Mouse (Mus musculus) T-cell, adult 2 months (primary cell): ENCODE results near the gene Ttc23.

Source experiments
- DNase-seq: peaks from one replicate; pipeline ENCODE4 v3.0.0; 2022; ENCODE audit warnings: low spot score

The Ttc23 gene

DNA sequence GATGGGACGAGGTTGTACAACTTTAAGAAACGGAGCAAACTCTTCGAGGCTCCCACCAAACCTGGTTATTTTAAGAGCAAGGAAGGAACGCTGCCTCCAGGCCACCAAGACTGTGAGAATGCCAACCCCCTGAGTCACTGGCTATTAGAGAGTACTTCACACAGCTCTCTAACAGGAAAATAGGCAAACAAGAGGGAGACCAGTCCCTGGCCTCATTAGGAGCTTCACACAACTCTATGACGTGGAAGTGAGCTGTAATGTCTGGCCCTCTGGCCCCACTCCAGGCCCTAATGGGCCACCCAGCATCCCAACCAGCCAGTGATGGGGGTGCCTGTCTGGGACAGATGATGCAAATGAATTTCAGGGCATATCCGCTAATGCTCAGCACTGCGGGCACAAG, 94.5 kb downstream of the Ttc23 start:
- no peak for DNase-seq

DNA sequence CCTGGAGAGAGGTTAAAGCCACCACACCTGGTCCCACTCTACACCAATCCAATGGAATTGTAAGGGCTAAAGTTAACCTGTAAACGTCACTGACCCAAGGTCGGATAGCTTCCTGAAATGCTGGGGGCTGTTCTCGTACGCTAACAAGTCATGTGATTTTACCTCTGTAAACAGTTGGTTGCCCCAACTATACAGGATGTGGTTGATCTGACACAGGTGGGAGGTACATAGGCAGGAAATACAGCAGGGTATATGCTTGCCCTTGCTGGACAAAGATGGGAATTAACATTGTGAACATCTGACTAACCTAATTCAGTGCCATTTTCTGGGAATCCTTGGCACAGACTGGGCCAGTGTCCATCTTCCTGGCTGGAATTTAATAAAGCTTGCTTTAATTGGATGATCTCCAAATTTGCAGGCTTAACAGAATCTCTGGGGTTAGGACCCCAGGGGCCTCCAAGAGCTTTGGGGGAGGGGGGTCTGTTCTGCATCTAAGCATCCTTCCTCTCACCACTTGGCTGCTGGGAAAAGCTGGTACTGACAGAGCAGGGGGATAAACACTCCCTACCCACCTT, 100.6 kb downstream of the Ttc23 start:
- DNase-seq: peak; percentile 8

DNA sequence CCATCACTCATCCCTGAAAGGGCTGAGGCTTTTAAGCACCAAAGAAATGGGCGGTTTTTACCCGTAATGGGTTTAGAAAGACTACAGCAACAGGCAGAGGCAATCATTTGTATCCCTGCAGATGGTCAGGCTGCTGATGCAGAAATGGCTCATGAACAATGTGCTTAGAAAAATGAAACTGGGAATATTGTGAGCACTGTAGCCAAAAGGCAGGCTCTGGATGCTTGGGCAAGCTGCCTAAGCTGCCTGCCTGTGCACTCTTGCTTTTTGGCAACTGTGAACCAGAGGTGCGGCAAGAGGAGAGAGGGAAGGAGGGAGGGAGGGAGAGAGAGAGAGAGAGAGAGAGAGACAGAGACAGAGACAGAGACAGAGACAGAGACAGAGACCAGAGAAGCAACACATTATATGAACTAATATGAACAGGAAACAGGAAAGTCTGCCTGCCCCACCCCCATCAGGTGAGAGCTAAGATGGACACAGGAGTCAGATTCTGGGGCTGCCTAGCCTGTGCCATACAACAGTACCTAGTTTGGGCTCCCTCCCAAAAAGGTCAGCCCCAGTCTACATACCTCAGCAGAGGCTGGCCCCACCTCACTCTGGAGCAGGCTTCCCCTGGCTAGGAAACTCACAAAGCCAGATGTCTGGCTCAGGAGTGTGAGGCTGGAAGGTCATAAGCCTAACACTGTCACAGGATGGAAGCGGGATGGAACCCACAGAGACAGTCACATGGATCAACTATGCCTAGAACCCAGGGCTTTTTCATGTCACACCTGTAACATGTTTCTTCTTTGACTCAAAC, 102.4 kb downstream of the Ttc23 start:
- no peak for DNase-seq

DNA sequence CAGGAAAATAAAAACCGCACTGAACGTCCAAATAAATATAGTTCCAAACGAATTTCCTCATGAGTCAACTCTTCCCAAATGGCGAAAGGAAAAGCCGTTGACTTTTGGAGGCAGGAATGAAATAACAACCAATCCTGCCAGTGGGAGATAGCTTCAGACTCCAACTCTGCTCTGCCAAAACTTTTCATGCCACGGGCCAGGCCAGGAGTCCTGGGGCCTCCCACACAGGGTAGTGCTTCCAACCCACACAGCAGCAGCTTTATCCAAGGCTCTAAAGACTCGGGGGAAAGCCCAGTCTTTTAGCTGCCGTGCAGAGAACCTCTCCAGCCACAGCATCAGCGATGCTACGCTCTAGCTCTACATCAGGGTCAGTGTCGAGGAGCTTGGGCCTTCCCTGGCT, 107.4 kb downstream of the Ttc23 start:
- no peak for DNase-seq

DNA sequence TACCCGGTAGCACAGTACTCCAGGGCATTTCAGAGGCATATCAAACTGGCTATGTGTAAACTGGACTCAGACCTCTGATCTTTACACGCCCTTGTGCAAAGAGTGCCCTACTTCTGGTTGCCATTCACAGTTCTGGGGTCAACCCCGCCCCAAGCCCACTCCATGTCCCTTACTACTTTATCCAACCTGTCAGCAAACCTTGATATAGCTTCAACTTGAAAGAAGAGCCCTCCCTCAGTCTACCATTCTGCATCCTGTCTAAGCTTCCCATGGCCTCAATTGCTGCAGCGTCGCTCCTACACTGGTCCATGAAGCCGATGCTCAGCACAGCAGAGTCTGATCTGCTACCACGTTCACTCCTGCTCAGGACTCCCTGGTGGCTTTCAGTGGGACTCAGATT, 108.2 kb downstream of the Ttc23 start:
- no peak for DNase-seq

DNA sequence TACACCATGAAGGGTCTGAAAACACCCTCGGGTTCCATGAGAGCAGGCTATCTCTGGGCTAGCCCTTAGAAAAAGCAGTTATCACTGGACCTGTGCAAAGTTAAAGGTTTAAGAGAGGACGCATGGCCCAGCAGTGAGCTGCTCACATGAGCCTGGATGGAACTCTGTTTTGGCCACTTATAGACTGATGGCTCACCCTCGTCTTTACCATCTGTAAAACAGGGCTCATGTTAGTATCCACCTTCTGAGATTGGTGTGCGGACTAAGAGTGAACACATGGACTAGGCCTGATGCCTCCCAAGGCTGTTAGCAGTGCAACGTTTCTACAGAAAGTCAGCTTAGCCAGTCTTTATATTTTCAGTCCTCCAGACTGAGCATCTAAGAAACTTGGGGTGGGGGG, 109.4 kb downstream of the Ttc23 start:
- DNase-seq: no peak

DNA sequence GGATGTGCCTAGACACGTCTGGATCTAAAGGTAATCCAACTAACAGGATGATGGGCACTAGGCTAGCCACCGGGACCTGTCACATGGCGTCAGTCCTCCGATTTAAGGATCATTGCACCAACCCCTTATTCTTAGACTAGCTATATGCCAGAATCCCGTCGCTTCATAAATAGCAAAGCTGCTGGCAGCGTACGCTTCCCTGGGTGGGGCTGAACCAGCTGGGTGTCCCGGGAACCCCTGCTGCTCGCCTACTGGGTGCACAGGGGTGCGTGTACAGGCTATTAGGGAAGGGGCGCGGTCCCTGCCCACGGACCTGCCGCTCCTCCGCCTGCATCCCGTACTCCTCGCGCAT, 111.3 kb downstream of the Ttc23 start:
- DNase-seq: no peak

DNA sequence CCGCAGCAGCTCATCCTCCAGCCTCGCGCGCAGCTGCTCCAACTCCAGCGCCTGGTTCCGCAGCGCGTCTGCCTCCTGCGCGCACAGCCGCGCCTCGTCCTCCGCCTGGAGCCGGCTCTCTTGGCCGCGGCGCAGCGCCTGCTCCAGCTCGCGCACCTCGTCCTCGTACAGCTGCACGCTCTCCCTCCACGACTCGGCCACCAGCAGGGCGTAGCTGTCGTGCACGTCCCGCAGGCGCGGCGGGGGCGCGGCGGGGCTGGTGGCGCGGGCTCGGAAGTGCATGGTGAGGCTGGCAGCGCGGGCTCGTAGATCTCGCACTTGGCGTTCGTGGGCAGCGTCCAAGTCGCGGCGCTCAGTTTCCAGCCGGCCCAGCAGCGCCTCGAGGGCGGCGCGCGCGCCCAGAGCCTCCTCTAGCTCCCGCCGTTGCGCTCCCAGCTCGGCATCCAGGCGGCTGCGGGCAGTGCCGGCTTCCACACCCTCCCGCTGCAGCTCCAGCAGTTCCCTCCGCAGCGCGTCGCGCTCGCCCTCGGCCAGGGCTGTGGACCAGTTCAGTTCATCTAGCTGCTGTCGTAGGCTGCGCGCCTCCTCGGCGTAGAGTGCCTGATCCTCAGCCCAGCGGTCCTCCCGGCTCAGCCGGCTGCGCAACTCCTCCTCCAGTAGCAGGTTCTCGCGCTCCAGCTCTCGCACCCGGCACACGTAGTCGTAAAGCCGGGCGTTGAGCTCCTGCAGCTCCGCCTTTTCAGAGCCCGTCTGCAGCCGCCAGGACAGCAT, 111.8 kb downstream of the Ttc23 start:
- peak; percentile 2 for DNase-seq

DNA sequence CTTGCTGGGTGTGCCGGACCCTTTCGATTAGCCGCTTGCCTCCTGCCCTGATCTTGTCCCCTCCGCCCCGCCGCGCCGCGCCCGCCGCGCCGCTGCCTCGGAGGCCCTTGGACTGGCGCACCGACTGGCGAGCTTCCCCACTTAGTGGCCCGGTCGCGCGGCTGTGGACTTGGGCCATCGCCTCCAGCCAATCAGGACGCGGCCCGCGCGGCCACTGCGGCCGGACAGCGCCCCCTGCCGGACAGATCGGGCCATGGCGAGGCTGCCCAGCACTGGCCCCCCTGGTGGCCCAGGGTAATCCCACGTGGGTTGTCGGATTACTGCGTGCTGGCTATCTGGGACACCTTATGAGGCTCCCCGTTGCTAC, 112.4 kb downstream of the Ttc23 start, which contains the start of gene Synm:
Gene Synm, minus strand, starts transcription at position 114 of the 367 bp plus-strand sequence.
- peak; percentile 30 for DNase-seq

DNA sequence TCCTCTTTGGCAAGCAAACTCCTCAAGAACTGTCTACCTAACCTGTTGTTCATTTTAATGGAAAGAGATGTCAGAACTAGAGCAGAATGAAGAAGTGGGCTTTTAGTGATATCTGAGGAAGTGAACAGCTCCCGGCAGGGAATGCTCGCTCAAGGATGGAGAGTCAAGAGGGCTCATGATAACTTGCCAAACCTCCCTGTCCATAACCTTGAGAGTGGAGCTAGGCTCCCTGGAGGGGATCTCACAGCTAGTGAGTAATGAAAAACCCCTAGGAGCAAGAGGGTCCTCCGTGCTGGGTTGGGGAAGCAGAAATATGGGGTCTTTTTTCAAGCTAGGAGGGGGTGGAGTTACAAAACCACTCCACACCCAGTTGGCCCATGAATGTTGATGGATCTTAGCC, 116.4 kb downstream of the Ttc23 start:
- no peak for DNase-seq

DNA sequence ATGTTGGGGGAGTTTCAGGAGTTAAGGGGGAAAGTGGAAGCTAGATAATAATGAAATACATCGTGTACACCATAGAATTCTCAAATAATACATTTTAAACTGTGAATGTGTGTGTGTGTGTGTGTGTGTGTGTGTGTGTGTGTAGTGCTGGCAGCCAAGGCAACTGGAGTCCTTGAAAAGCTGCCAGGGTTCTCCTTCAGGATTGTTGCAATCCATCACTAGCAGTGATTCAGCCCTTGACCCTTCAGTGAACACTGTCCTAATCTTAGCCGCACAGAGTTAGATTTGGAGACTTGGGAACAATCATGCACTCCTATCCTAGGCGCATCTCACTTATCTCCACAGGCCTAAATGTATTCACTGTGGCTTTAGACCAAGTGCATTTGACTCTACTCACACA, 120.9 kb downstream of the Ttc23 start:
- DNase-seq: no peak

DNA sequence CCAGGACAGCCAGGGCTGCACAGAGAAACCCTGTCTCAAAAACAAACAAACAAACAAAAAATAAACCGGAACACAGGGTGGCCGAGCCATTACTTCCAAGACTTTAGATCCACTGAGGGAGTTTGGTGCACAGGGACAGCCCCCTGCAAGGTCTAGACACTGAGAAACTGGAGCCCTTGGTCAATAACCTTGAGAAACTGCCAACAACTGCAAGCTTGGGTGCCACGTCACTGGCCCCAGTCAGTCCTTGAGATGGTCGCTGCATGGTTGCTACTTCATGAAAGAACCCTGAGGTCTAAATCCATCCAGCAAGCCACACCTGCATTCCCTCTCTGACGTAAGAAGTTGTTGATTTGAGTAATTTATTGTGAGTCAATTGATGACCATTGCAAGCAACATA, 122.3 kb downstream of the Ttc23 start:
- DNase-seq: no peak

DNA sequence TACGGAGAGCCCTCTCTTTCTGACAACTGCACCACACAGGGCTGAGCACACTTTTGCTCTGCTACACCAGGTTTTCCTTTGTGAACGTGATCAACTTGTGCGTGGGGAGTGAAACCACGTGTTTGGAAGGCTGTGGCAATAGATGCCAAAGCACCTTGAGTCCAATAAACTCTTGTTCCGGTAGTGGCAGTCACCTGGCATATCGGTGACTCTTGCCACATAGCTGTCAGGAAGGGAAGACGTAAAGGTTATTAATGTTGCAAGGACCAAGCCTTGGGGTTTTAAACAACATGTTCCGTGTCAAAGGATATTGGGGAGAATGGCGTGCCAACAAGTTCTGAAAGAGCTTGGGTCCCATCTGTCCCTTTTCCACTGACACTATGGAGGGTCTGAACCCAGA, 125.0 kb downstream of the Ttc23 start:
- DNase-seq: no peak

DNA sequence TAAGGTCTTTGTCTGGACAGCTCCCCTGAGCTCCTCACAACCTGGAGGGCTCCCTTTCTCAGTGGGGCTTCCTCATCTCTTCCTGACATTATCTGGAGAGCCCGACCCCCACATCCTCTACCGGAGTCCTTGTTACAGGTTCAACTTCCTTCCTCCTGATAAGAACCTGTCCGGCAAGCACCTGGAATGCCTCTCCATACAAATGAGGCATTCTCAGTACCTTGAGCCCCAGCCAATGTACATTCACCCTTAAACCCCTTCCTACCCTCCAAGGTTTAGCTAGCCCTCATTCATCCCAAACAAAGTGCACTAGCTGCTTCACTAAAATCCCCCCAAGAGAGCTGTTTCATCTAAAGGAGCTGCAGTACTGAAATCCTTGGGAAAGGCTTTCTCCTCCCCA, 128.4 kb downstream of the Ttc23 start:
- DNase-seq: no peak

DNA sequence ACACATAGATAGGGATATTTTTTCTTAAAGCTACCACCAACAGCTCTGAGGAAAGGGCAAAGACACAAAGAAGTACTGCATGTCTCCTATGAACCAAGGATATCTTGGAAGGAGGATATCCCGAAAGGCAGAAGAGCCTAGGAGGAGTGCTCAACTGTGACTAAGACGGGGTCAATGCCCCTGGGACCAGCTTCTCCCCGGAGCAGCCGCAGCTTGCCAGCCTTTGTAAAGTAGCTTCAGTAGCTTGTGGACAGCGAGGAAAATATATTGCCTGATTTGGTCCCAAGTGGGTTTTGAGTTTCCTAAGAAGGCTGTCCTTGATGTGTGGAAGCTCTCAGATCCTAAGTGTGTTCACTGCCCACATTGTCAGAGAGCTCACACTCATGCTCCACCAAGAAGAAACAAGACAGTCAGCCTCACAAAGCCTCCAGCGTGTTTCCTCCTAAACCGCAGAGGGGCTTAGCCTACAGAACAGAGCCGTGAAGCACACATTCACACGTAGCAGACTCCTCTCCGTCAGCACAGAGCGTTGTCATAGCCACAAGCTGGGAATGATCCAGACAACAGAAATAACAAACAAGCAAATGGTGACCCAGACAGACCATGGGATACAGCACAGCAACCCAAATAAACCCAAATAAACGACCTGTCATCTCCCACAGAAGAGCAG, 129.6 kb downstream of the Ttc23 start:
- no peak for DNase-seq

DNA sequence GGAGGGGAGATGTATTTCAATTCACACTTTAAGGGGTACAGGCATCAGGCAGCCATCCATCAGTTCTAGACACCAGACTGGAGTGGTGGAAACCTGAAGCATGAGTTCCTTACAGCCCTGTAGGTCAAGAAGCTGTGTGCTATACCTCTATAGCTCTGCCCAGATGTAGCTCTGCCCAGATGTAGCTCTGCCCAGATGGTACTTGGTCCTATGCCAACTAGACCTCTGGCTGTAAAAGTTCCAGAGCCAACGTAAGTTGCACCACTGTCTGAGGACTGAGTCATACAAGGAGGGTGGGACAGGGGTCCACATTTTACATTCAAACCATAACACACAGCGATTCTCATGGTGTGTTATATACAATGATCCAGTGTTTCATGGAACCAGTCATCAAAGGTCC, 140.7 kb downstream of the Ttc23 start:
- DNase-seq: no peak

DNA sequence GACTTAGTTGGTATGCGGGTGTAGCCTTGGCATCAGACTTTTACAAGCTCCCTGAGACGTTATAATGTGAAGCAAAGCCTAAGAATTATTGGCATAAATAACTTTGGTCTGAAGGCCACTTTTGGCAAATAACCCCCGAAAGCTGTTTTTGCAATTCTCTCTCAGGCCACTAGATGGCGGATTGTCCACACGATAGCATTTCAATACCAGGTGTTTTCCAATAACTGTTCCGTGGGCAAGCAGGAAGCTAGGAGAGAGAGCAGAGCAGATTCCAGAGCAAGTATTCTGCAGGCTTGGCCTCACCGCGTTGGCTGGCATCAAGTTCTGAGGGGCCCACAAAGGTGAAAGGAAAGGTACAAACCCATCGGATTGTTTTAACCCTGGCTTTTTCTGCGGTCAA, 141.5 kb downstream of the Ttc23 start:
- DNase-seq: peak; percentile 45

DNA sequence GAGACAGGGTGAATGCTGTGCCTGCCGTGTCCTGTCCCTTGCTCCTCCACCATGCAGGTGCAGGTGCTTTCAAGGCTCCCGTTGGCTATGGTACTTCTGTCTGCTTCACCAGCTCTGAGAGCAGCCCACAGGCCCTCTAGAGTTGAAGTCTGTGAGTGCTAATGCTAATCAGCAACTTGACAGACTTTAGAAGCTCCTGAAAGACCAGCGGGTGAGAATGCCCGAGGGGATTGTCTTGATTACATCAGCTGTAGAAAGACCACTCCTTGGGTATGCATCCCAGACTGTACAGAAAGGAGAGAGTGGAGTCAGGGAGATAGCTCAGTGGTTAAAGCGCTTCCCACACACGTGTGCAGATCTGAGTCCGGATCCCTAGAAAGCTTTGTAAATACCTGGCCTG, 144.0 kb downstream of the Ttc23 start:
- no peak for DNase-seq

DNA sequence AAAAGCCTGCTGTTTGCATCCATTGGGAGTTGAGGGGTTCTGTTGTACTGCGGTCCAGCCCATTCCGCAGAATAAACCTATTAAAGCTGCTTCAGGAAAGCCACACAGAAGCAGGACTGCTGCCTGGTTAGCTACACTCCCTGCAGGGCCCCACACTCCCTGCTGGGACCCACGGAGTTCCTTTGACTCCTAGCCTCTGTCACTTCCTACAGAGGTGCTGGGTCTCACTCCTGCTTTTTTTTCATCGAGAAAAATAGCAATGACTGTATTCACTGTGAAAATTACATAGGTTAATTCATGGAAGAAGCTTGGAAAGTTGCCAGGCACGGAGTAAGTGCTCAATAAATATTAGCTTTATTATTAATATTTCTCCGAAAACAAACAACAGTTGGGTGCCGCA, 146.2 kb downstream of the Ttc23 start:
- DNase-seq: no peak

DNA sequence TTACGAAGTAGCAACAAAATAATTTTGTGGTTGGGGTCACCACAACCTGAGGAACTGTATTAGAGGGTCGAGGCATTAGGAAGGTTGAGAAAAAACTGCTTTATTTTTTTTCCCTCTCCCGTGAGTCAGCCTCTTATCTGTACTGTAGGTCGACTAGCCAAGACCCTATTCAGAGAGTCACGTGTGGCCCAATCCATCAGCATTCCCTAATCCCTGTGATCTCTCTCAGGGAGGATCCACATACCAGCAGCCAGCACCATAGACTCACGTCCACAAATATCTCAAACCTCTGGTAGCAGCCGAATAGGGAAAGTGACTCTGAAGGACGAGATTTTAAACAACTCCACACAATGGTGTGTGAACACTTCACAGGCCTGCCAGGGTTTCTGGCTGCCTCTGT, 149.9 kb downstream of the Ttc23 start:
- no peak for DNase-seq

DNA sequence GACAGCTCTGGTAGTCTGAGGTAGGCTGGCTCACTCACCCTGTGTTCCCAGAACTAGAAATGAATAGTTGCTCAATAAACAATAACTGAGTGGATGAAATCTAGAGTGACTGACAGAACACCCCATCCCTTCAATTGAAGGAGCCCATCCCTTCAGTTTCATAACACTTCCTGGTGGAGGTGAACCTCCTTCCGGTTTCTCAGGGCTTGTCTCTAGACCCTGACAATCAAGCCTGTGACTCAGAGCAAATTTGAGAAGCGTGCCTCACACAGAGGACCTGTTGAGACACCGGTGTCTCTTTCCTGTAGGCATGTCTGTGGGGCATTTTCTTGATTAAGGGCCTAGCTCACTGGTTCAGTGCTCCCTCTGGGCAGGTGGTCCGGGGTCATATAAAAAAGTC, 151.3 kb downstream of the Ttc23 start:
- DNase-seq: no peak

DNA sequence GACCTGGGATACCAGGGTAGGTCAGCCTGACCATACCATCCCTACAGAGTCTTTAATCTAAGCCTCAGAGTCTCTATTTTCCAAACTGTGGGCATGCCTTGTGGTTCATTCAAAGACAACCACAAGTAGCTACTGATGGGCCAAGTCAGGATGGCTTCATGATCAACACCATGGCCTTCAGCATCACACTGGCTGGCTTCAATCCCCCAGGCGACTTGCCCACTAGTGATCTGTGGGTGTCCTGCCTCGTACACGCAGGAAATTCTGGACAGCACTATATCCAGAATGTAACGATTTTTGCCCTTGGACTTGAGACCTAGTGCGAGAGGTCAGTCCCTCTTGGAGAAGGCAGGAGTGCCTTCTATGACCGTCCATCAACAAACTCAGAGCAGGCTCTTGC, 153.3 kb downstream of the Ttc23 start:
- DNase-seq: no peak

DNA sequence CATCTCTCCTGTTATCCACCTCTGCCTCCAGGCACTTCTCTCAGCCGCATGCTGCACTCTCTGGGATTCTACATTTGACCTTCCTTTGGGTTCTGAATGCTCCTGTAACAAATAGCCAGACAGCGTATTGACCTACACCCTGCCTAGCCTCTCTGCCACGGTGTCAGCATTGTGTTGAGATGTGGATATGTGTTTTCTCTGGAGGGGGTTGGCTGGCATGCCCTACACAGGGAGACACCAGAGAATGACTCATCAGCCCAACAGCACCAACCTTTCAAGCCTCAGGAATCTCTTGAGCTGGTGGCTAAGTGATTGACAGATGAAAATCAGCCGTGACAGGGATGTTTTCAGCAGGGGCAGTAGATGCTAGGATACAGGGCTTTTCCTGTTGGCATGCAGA, 153.8 kb downstream of the Ttc23 start:
- DNase-seq: no peak
